Mouse (Mus musculus) embryonic facial prominence, embryonic 10.5 days (tissue): ENCODE results near the gene Slfn5. TPM values are rescaled to one million over a fixed set of nuclear protein-coding genes. Genes with fewer than 3 reads are reported as not detected.
A peak's percentile ranks its signal among the peaks of the same experiment; 100 is the strongest.
"Not testable (repeated sequence)": the region's sequence is repeated elsewhere in the genome, so short reads cannot be mapped to it uniquely, and the experiment has no call there.

Experiments
- DNase-seq: peaks from one replicate; pipeline ENCODE4 v3.0.0-alpha.2; 2017; ENCODE audit warnings: low spot score
- H3K27ac ChIP-seq: fragments of 300-500 bp; sonication (generic); replicated peaks from 2 replicates; pipeline ENCODE4 v1.5.1; 2016; ENCODE audit warnings: mild to moderate bottlenecking
- H3K27me3 ChIP-seq: fragments of 300-500 bp; sonication (generic); replicated peaks from 2 replicates; pipeline ENCODE4 v1.6.1; 2016; ENCODE audit warnings: low read depth, mild to moderate bottlenecking; ENCODE audit not compliant: poor library complexity, severe bottlenecking
- H3K36me3 ChIP-seq: fragments of 300-500 bp; sonication (generic); replicated peaks from 2 replicates; pipeline ENCODE4 v1.6.1; 2016; ENCODE audit warnings: mild to moderate bottlenecking, moderate library complexity
- H3K4me1 ChIP-seq: fragments of 300-500 bp; sonication (generic); 2 replicates; pipeline ENCODE4 v1.6.1; 2016
- H3K4me3 ChIP-seq: fragments of 300-500 bp; sonication (generic); 2 replicates; pipeline ENCODE4 v1.5.1; 2016; ENCODE audit warnings: mild to moderate bottlenecking, moderate library complexity
- H3K9me3 ChIP-seq: fragments of 300-500 bp; sonication (generic); 2 replicates; pipeline ENCODE4 v1.6.1; 2016; ENCODE audit warnings: mild to moderate bottlenecking
- WGBS: fragments of 180-500 bp; shearing (Covaris S2); methylation state at CpG from one replicate; pipeline ENCODE4 v1.1.7; 2016; 5-methylcytosine and 5-hydroxymethylcytosine counted together
- polyA plus RNA-seq: library from polyadenylated mRNA; unstranded; fragments of >200 nt; fragmentation: Nextera tagmentation; extraction: Ambion mirVana; gene quantifications from 2 replicates; pipeline ENCODE4 v1.2.1, GENCODE M21; 2016

The Slfn5 gene
- polyA plus RNA-seq, 1 experiment from 2014 or later: 0.26 TPM

- WGBS: 89% methylated on average over 6 of the region's 6 CpGs
- not testable (repeated sequence) for H3K36me3 ChIP-seq, H3K4me3 ChIP-seq, H3K4me1 ChIP-seq, H3K9me3 ChIP-seq, H3K27ac ChIP-seq, DNase-seq
- H3K27me3 ChIP-seq: peaks cover 73% of the 10 kb centered on the region
Measured at GRCm38 (mm10) chr11:82923910-82924309, 27.2 kb upstream of the Slfn5 start.

- Histone ChIP-seq H3K9me3 (no peaks in the 10 kb centered on the region), H3K36me3 (no peaks in the 10 kb centered on the region), H3K27ac (no peak overlapping the region), H3K27me3 (peaks cover 86% of the 10 kb centered on the region), H3K4me3 (no peak overlapping the region), H3K4me1 (peaks cover 18% of the 10 kb centered on the region)
- DNase-seq: peak; percentile 17
- 32% methylated on average over 20 of the region's 20 CpGs for WGBS
Measured at GRCm38 (mm10) chr11:82928897-82929632, 22.1 kb upstream of the Slfn5 start.

GRCm38 (mm10) chr11:82929633-82929950 is 21.6 kb upstream of the Slfn5 start:
- no peaks in the 10 kb centered on the region for H3K36me3 ChIP-seq
- DNase-seq: no peak
- peaks cover 18% of the 10 kb centered on the region for H3K4me1 ChIP-seq
- WGBS: 45% methylated on average over 3 of the region's 3 CpGs
- no peaks in the 10 kb centered on the region for H3K9me3 ChIP-seq
- H3K27ac ChIP-seq: no peak overlapping the region
- no peak overlapping the region for H3K4me3 ChIP-seq
- peaks cover 91% of the 10 kb centered on the region for H3K27me3 ChIP-seq

GRCm38 (mm10) chr11:82930391-82930955 is 20.7 kb upstream of the Slfn5 start:
- Histone ChIP-seq H3K27me3 (peaks cover 94% of the 10 kb centered on the region), H3K4me1 (peaks cover 18% of the 10 kb centered on the region), H3K4me3 (peak overlapping the region; percentile 60)
- H3K27ac ChIP-seq, H3K36me3 ChIP-seq, H3K9me3 ChIP-seq: not testable (repeated sequence)
- under 1% methylated on average over 85 of the region's 85 CpGs for WGBS
- DNase-seq: peak; percentile 42

GRCm38 (mm10) chr11:82931161-82931560 is 20.0 kb upstream of the Slfn5 start:
- not testable (repeated sequence) for H3K27ac ChIP-seq, H3K36me3 ChIP-seq, H3K9me3 ChIP-seq
- under 1% methylated on average over 57 of the region's 63 CpGs for WGBS
- H3K4me1 ChIP-seq: peaks cover 18% of the 10 kb centered on the region
- peak; percentile 38 for DNase-seq
- peaks cover 94% of the 10 kb centered on the region for H3K27me3 ChIP-seq
- peak overlapping the region; percentile 60 for H3K4me3 ChIP-seq

- H3K27ac ChIP-seq, H3K9me3 ChIP-seq, H3K36me3 ChIP-seq: not testable (repeated sequence)
- peaks cover 94% of the 10 kb centered on the region for H3K27me3 ChIP-seq
- H3K4me1 ChIP-seq: peaks cover 18% of the 10 kb centered on the region
- WGBS: 1% methylated on average over 118 of the region's 119 CpGs
- peak; percentile 30 for DNase-seq
- H3K4me3 ChIP-seq: peak overlapping the region; percentile 60
Measured at GRCm38 (mm10) chr11:82931671-82932450, 19.3 kb upstream of the Slfn5 start.

- Histone ChIP-seq H3K4me1 (peaks cover 18% of the 10 kb centered on the region), H3K9me3 (no peaks in the 10 kb centered on the region), H3K27ac (no peak overlapping the region), H3K36me3 (no peaks in the 10 kb centered on the region), H3K4me3 (peak overlapping the region; percentile 60), H3K27me3 (peaks cover 94% of the 10 kb centered on the region)
- DNase-seq: peak; percentile 15
- WGBS: 2% methylated on average over 29 of the region's 29 CpGs
Measured at GRCm38 (mm10) chr11:82933186-82933585, 18.0 kb upstream of the Slfn5 start.

GRCm38 (mm10) chr11:82943336-82943735 is 7.8 kb upstream of the Slfn5 start:
- H3K27me3 ChIP-seq: peaks cover 38% of the 10 kb centered on the region
- H3K4me1 ChIP-seq: peaks cover 2% of the 10 kb centered on the region; the same call in 1 of the 2 replicates
- H3K4me3 ChIP-seq: no peak overlapping the region
- H3K36me3 ChIP-seq: no peaks in the 10 kb centered on the region
- H3K27ac ChIP-seq: no peak overlapping the region
- DNase-seq: peak; percentile 15
- WGBS: 48% methylated on average over 6 of the region's 6 CpGs
- no peaks in the 10 kb centered on the region for H3K9me3 ChIP-seq

- WGBS: 73% methylated on average over 2 of the region's 2 CpGs
Measured at GRCm38 (mm10) chr11:82945636-82946035, 5.5 kb upstream of the Slfn5 start.

GRCm38 (mm10) chr11:82947457-82947856 is 3.7 kb upstream of the Slfn5 start:
- no peak for DNase-seq
- Histone ChIP-seq H3K9me3 (no peaks in the 10 kb centered on the region), H3K27me3 (peaks cover 51% of the 10 kb centered on the region), H3K4me1 (peaks cover 17% of the 10 kb centered on the region), H3K27ac (no peak overlapping the region), H3K4me3 (no peak overlapping the region), H3K36me3 (no peaks in the 10 kb centered on the region)
- WGBS: 47% methylated on average over 4 of the region's 4 CpGs

More at GRCm38 (mm10) chr11:82945636-82946035, 5.5 kb upstream of the Slfn5 start:
- Histone ChIP-seq H3K27ac (no peak overlapping the region), H3K4me1 (peaks cover 2% of the 10 kb centered on the region; the same call in 1 of the 2 replicates), H3K27me3 (peaks cover 38% of the 10 kb centered on the region), H3K4me3 (no peak overlapping the region), H3K36me3 (no peaks in the 10 kb centered on the region), H3K9me3 (no peaks in the 10 kb centered on the region)
- no peak for DNase-seq

GRCm38 (mm10) chr11:82949036-82949435 is 2.1 kb upstream of the Slfn5 start:
- peaks cover 15% of the 10 kb centered on the region for H3K4me1 ChIP-seq
- WGBS: 85% methylated on average over 9 of the region's 9 CpGs
- DNase-seq: no peak
- peaks cover 59% of the 10 kb centered on the region for H3K27me3 ChIP-seq
- no peaks in the 10 kb centered on the region for H3K36me3 ChIP-seq
- H3K4me3 ChIP-seq: no peak overlapping the region
- H3K9me3 ChIP-seq: no peaks in the 10 kb centered on the region
- H3K27ac ChIP-seq: no peak overlapping the region

GRCm38 (mm10) chr11:82951865-82952611 is 889 bp downstream of the Slfn5 start:
- WGBS: 9% methylated on average over 28 of the region's 28 CpGs

More at GRCm38 (mm10) chr11:82951865-82952611, 889 bp downstream of the Slfn5 start:
- H3K36me3 ChIP-seq: no peaks in the 10 kb centered on the region
- peak; percentile 36 for DNase-seq
- H3K27me3 ChIP-seq: peaks cover 68% of the 10 kb centered on the region
- no peak overlapping the region for H3K27ac ChIP-seq
- H3K9me3 ChIP-seq: no peaks in the 10 kb centered on the region
- H3K4me3 ChIP-seq: peak overlapping the region; percentile 17
- peaks cover 15% of the 10 kb centered on the region for H3K4me1 ChIP-seq
